Mouse (Mus musculus) kidney, adult 2 months (tissue): ENCODE data around the gene Tmem109.

Experiments used
- CTCF ChIP-seq: fragments of 200-500 bp; conservative IDR thresholded peaks from 2 replicates; pipeline ENCODE4 v1.5.1; 2011; ENCODE audit warnings: low read depth, mild to moderate bottlenecking, control low read depth, low read length, moderate library complexity, mixed read lengths; ENCODE audit not compliant: insufficient read depth, insufficient read length
- POLR2A ChIP-seq: fragments of 200-500 bp; IDR thresholded peaks from one replicate; pipeline ENCODE4 v1.6.1; 2011; ENCODE audit warnings: low read depth, low read length, control low read depth

DNA sequence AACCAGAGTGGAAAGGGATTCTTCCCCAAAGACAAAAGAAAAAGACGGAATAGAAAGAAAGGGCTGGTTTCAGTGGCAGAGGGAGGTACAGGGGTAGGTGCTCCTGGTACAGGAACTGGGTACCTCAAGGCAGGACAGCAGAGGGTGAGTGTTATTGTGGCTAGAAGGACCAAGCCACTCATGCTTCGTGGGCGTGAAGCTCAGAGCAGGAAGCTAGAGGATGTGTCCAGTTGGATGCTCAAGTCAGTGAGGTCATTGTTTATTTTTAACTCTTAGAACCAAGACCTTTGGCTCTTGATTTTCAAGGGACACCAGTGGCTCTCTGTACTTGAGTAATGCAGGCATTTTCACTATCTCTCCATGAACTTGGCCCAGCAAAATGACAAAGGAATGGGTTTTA, 49.8 kb downstream of the Tmem109 start:
- no peak for TF ChIP-seq CTCF
- TF ChIP-seq POLR2A: no peak
